Mouse (Mus musculus) MEL (cell line): ENCODE results near the gene Ifna15.

ENCODE experiments used
- CTCF ChIP-seq, 3 experiments: IDR thresholded peaks in 2 of 3; conservative IDR thresholded peaks in 1 of 3; 2 replicates each; pipeline ENCODE4 v1.5.1; 2011 to 2012; ENCODE audit warnings: low read length in 3 of 3, low read depth in 2 of 3, mild to moderate bottlenecking in 2 of 3, improper control_type of control experiment in 1 of 3, inconsistent platforms in 1 of 3, mixed read lengths in 1 of 3, moderate library complexity in 1 of 3; ENCODE audit not compliant: control insufficient read depth in 1 of 3, insufficient read depth in 1 of 3, poor library complexity in 1 of 3, severe bottlenecking in 1 of 3
- HCFC1 ChIP-seq: IDR thresholded peaks from 2 replicates; pipeline ENCODE4 v1.6.1; 2012; ENCODE audit warnings: low read depth, mild to moderate bottlenecking, inconsistent platforms, low read length, improper control_type of control experiment, moderate library complexity
- JUND ChIP-seq: IDR thresholded peaks from 2 replicates; pipeline ENCODE4 v1.6.1; 2011; ENCODE audit warnings: low read depth, mild to moderate bottlenecking, improper control_type of control experiment, low read length
- MAFK ChIP-seq: IDR thresholded peaks from 2 replicates; pipeline ENCODE4 v1.6.1; 2011; ENCODE audit warnings: low read depth, mild to moderate bottlenecking, low read length, improper control_type of control experiment, borderline replicate concordance
- MAZ ChIP-seq: IDR thresholded peaks from 2 replicates; pipeline ENCODE4 v1.6.1; 2012; ENCODE audit warnings: low read depth, mild to moderate bottlenecking, inconsistent platforms, low read length, improper control_type of control experiment
- POLR2A ChIP-seq, 2 experiments: IDR thresholded peaks; 2 replicates each; pipeline ENCODE4 v1.6.1; 2011 to 2012; ENCODE audit warnings: low read length in 2 of 2, mild to moderate bottlenecking in 2 of 2, control low read depth in 1 of 2, improper control_type of control experiment in 1 of 2, low read depth in 1 of 2, moderate library complexity in 1 of 2; ENCODE audit not compliant: control insufficient read depth in 1 of 2, insufficient read depth in 1 of 2, poor library complexity in 1 of 2
- POLR2AphosphoS5 ChIP-seq: IDR thresholded peaks from 2 replicates; pipeline ENCODE4 v1.6.1; 2012; ENCODE audit warnings: low read depth, borderline replicate concordance, mild to moderate bottlenecking, inconsistent platforms, low read length, moderate library complexity, mixed read lengths
- TCF12 ChIP-seq: IDR thresholded peaks from 2 replicates; pipeline ENCODE4 v1.6.1; 2014; ENCODE audit warnings: low read depth, mild to moderate bottlenecking, inconsistent platforms, low read length, improper control_type of control experiment, moderate library complexity
- USF1 ChIP-seq: IDR thresholded peaks from 2 replicates; pipeline ENCODE4 v1.6.1; 2014; ENCODE audit warnings: low read depth, mild to moderate bottlenecking, inconsistent platforms, low read length, improper control_type of control experiment, moderate library complexity
- ZC3H11A ChIP-seq: IDR thresholded peaks from 2 replicates; pipeline ENCODE4 v1.6.1; 2012; ENCODE audit warnings: low read depth, mild to moderate bottlenecking, inconsistent platforms, low read length, improper control_type of control experiment

GRCm38 (mm10) chr4:88530271-88530670 lies 27.8 kb downstream of the Ifna15 start:
- TF ChIP-seq JUND (no peak), CTCF (IDR thresholded peaks at IDR 0.05 in 2 of 3, conservative IDR thresholded peaks at IDR 0.05 in 1 of 3; ENCODE audit: control insufficient read depth in 1 of 3, insufficient read depth in 1 of 3, low read depth in 2 of 3, low read length in 3 of 3, poor library complexity in 1 of 3, severe bottlenecking in 1 of 3) (no peak), POLR2AphosphoS5 (no peak), POLR2A (IDR thresholded peaks at IDR 0.05; ENCODE audit: control insufficient read depth in 1 of 2, insufficient read depth in 1 of 2, low read depth in 1 of 2, low read length in 2 of 2, poor library complexity in 1 of 2) (no peak), TCF12 (no peak), MAZ (no peak), ZC3H11A (no peak), HCFC1 (no peak), USF1 (no peak), MAFK (no peak)
